Mouse (Mus musculus) cerebellum, postnatal 14 days (tissue): ENCODE measurements around the gene B3gnt8.
"Not testable (repeated sequence)": the region's sequence is repeated elsewhere in the genome, so short reads cannot be mapped to it uniquely, and the experiment has no call there.

Experiments
- DNase-seq, 2 experiments: peaks; one replicate each; pipeline ENCODE4 v3.0.0; 2021; ENCODE audit warnings: mixed read lengths in 2 of 2

Gene B3gnt8

GRCm38 (mm10) chr7:25626509-25627430 lies at the start of gene B3gnt8:
Gene B3gnt8, plus strand, starts transcription at chr7:25626654.
- peak; percentile 56 to 64 for DNase-seq

GRCm38 (mm10) chr7:25576793-25577437 lies 49.5 kb upstream of the B3gnt8 start:
- not testable (repeated sequence) for DNase-seq

- no peak for DNase-seq
These were observed 47.0 kb upstream of the B3gnt8 start for GRCm38 (mm10) chr7:25579441-25579840.

GRCm38 (mm10) chr7:25582301-25582810 lies 44.1 kb upstream of the B3gnt8 start:
- DNase-seq = no peak

- DNase-seq = no peak
These were observed 41.8 kb upstream of the B3gnt8 start for GRCm38 (mm10) chr7:25584651-25585050.

GRCm38 (mm10) chr7:25585351-25586204 lies 40.9 kb upstream of the B3gnt8 start:
- DNase-seq = no peak

- no peak for DNase-seq
These were observed 35.2 kb upstream of the B3gnt8 start for GRCm38 (mm10) chr7:25591226-25591625.

DNA sequence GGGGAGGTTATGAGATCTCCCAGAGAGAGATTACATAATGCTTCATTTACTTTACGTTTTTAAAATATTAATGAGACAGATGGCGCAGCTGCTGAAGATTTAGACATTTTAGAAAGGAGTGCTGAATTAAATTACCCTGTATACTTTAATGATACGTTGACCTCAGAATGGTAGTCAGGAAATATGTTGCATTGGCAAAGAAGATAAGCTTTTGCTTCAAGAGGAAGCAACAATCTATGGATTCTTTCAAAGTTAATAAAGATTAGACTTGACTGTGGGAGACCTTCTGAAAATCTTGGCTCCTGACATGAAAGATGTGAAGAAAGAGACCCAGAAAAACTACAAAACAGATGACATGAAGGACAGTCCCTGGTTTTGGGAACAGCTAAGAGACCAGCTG lies 32.6 kb upstream of the B3gnt8 start:
- no peak for DNase-seq

- DNase-seq = peak; percentile 84 to 87
These were observed 26.8 kb upstream of the B3gnt8 start for GRCm38 (mm10) chr7:25599663-25600062.

DNA sequence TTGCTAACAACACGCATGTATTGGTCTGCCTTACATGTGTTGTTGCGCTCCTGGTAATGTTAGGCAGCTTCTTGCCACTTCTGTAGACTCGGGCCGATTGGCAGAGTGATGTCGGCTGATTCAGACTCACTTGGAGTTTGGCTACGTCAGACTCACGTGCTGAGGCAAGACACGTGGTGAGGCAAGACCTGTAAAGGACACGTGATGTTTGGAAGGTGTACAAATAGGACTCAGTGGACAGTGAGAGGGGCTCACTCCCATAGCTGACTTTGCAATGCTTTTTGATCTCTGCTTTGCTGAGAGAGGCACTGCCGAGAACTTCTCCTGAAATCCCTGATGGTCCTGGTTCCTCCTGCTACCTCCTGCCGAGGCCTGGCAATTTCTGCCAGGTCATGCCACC lies 25.8 kb upstream of the B3gnt8 start:
- no peak for DNase-seq

GRCm38 (mm10) chr7:25601346-25601745 lies 25.1 kb upstream of the B3gnt8 start:
- no peak for DNase-seq

- DNase-seq = no peak
These were observed 19.8 kb upstream of the B3gnt8 start for GRCm38 (mm10) chr7:25606625-25607063.

DNA sequence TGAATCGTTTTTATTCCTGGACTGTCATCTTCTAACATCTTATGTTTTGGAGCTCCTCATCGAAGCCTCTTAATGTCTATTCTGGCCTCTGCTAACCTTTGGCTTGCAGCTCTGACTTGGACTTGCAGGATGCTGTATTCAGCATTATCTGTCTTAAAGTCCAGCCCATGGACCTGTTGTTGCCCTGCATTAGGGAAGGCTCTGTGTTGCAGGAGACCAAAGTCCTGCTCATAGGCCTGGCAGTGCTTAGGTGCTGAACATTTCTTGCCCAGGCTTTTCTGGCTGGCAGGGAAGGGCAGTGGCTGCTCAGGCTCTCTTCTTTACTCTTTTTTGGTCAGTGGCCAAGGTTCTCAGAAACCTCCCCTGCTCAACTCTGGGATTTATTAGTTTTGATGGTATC lies 19.3 kb upstream of the B3gnt8 start:
- DNase-seq = no peak

DNA sequence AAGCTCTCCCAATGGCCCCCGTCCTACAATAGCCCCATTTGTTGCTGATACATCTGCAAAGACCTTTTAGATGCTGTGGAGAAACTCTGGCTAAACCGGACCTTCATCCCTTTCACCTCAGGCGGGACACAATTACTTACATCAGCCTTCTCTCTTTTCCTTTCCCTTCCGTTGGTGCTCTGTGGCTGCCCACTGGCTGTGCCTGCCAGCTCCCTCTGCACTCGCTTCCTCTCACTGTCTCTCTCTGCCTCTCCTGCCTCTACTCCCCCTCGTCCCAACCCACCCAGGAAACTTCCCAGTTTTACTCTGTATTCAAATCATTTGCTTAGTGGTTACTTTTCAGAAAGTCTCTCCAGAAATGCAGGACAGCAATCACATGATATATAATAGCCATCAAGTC lies 16.4 kb upstream of the B3gnt8 start:
- DNase-seq = no peak

DNA sequence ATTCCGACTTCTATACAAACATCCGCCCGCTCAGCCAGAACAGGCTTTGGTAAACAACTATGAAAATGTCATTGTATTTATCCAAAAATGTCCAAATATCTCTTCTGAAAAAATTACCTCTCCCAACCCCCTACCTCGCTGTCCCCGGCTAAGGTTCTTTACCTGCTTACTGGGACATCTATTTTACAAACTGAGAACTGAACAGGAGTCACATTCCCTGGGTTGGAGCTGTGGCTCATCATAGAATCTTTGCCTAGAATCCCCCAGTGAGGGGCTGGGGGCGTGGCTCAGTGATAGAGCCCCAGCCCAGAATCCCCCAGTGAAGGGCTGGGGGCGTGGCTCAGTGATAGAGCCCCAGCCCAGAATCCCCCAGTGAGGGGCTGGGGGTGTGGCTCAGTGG lies 15.0 kb upstream of the B3gnt8 start:
- DNase-seq = no peak

DNA sequence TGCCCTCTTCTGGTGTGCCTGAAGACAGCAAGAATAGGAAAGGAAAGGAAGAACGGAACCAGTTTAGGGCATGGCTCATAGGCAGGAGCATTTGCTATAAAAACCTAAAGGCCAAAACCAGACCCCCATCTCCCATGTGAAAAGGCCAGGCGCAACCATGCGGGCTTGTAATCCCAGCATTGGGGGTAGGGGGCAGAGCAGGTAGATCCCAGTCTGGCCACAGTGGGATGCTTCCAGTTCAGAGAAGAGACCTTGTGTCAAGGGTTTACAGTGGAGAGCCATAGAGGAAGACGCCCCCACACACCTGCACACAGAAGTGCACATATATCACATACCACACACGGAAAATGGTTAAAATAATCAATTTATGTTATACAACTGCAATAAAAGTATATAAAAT lies 12.4 kb upstream of the B3gnt8 start:
- no peak for DNase-seq

- no peak for DNase-seq
These were observed 11.4 kb upstream of the B3gnt8 start for GRCm38 (mm10) chr7:25614831-25615705.

DNA sequence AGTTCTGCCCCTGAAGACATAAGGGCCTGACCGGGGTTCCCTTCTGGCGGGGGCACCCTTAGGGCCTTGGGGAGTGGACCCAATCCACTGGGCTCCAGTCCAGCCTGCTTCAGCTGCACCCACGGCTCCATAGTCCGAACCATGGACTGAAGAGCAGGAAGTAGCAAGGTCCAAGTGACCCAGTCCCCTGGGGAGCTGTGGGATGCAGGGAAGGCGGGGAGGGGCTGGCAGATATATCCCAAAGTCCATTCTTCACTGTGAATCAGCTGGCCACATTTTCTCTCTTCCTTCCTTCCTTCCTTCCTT lies 10.8 kb upstream of the B3gnt8 start, which contains the start of gene Erich4:
Gene Erich4, minus strand, starts transcription at position 187 of the 306 bp plus-strand sequence.
- DNase-seq = no peak

DNA sequence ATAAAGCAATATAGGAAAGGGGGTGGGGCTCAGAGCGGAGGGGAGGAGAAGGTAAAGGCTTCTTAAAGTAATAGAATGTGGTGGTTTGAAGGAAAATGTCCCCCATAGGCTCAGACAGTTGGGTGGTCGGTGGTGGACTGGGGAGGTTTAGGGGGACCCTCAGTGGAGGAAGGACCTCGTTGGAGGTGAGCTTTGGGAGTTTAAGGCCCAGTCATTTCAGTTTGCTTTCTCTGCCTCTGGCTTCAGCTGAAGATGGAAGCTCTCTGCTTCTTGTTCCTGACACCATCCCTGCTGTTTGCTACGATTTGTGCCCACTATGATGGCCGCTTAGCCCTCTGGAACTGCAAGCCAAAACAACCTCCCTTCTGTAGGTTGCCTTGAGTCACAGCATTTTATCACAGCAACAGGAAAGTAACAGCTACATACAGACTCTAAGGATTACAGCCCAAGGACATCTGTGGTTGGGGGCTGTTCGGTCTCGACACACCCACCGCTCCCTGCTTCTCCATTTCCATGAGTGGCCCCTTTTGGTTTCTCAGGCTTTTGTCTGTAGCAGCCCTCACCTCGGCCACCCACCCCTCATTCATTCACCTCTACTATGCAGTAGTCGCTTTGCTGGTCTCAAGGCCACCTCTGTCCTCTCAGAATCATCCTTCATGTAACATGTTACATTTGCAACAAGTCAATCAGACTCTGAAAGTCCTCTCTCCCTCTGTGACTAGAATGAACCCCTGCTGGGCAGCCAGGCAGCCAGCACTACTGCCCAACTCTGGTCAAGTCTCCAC lies 8.9 kb upstream of the B3gnt8 start:
- DNase-seq = peak in 1 of 2 experiments; percentile 11

GRCm38 (mm10) chr7:25618865-25619721 lies 7.4 kb upstream of the B3gnt8 start, which contains the start of gene Dmac2:
Gene Dmac2, plus strand, starts transcription at chr7:25619414.
- peak; percentile 97 for DNase-seq
